Mouse (Mus musculus): ENCODE data around the gene Engase.

Engase gene

DNA sequence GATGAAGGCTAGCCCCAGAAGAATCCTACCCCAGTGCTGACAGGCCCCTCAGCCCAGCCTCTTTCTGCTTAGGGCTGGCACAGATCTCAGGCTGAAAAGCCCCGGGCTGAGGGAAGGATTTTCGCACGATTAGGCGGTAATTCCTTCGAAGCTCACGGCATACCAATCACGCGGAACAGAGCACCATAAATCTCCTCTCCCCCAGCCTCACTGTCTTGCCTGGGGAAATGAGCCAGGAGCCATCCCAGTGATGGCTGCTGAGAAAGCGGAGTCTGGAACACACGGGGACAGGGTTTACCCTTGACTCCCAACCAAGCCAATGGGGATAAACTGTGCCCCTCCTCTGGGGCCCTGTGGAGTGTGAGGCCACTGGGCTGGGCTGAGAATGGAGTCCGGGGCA is 48.4 kb downstream of the Engase start:
- DNase-seq (ENCODE audit: low spot score) = peak; percentile 47

DNA sequence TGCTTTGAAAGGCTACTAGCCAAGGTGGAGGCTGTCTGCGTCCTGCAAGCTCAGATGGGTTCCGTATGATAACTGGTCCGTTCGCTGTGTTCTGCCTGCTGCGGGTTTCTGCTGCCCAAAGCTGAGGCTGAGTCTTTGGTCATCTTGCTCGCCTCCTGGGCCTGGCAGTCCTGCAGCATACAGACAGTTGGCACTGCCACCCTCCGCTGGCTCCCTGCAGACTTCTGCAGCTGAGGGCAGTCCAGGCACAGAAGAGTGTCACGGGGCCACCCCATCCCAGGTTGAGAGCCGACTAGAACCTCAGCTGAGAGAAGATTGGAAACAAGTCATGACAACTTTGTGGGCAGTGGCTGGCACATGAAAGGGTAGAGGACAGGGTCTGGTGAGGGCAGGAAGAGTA is 52.1 kb downstream of the Engase start:
- no peak for DNase-seq (ENCODE audit: low spot score)

DNA sequence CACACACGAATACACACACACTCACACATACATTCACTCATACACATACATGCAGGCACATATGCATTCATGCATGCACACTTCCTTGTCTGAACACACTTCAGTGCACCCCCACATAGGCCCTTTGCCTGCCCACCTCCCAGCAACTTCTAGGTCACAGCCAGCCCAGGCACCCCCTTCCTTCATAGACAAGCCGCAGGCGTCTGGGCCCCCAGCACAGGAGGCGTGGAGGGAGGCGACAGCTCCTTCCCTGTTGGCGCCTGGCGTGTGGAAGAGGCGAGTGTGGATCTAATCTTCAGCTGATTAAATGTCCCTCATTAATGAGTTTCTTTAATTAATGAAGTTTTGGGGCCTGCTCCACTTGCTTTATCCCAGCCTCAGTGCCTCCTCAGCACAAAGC is 53.7 kb downstream of the Engase start:
- peak; percentile 54 for DNase-seq (ENCODE audit: low spot score)

DNA sequence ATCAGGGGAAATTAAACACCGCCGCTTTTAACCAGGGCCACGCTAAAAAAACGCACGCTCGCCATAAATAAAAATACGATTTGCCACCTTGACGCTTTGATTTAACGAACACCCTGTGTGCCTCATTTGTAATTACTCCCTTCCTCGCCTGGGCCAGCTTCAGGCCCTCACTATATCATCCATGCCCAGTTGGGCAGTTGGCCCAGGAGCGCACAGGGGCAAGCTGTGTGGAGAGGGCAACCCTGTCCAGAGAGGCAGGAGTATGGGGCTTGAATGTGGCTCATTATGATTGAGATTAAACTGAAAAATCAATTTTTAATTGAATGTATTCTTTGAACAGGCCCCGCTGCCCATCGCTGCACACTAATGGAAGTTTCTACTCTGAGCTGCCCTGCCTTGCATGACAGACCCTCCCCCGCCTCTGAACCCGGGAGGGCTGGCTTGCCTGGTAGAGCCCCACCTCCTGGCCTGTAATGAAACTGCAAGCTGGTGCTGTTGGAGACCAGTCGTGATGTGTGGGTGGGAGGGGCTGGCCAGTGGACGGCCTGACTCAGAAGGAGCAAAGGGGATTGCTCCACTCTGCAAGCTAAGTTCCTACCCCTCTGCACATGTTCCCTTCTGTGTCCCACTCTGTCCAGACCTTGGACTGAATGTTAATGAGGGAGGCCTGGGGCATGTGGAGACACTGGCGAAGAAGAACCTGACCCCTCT is 57.9 kb downstream of the Engase start:
- peak; percentile 81 for DNase-seq (ENCODE audit: low spot score)

DNA sequence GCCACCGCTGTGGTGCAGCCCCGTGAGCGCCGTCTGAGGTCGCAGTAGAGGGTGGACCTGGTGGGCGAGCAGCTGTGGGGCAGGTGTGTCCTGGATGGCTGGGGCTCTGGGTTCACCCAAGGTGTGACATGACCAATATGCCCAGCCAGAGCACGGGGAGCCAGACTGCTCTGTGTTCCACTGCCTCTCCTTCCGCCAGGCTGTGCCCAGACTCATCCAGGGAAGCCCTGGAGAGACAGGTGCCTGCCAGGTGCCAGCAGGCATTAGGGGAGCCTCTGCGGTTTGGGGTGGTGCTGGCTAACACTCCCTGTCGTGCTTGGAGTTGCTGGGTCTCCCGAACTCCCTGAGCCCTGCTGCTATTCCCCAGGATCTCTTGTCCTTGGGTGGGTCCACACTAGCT is 61.4 kb downstream of the Engase start:
- no peak for DNase-seq (ENCODE audit: low spot score)

Measured in retina, embryonic 14.5 days (tissue).